Mouse (Mus musculus) skeletal muscle tissue, adult 2 months (tissue): ENCODE results near the gene St8sia2.
"Not testable (repeated sequence)": the region's sequence is repeated elsewhere in the genome, so short reads cannot be mapped to it uniquely, and the experiment has no call there.

Experiments
- DNase-seq: peaks from one replicate; pipeline ENCODE4 v3.0.0-alpha.2; 2012; ENCODE audit warnings: low read depth, low spot score

St8sia2 gene

DNA sequence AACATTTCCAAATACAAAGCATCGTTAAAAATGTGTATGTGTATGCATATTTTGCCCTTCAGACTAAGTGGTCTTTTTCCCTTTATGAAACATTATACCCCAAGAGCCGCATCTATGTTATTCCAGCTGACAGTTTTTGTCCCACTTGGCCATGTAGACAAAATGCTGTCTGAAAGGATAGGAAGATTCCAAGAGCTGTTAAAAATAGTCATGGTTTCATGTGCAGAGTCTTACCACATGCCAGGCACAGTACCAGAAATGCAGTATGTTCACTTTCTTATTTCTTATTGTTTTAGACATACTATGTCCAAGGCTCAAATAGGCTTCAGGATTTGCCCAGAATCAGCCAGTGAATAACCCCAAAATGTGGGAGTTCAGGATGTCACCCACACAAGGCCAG is 24.1 kb downstream of the St8sia2 start:
- no peak for DNase-seq

DNA sequence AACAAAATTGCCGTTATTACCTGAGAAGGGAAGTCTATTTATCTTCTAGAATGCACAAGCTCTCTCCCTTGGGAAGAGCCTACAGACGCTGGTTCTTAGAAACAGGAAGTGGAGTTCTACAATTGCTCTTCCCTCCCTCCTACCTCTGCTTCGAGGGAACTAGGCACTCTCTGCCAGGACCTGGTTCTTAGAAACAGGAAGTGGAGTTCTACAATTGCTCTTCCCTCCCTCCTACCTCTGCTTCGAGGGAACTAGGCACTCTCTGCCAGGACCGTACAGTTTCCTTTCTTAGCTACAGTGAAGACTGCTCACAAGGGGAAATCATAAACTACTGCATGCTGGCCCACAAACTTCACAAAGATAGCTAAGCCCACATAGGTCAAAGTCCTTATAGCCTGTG is 41.3 kb downstream of the St8sia2 start:
- DNase-seq = not testable (repeated sequence)

DNA sequence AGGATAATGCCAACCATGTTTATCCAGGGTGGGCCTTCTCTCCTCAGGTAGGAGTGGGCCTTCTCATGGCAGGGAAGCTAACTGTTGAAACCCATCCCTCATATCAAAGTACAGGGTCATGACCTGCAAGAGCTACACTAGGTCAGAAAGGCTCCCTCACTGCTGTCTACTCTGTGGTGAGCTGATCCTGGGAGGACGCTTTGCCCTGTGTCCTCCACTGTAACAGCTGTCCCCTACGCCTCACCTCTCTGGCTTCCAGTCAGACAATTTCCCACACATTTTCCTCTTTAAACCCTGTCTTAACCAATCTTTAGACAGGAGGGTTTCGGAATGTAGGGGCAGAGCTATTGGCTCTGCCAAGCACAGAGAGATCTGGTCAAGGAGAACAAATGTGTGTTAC is 48.3 kb downstream of the St8sia2 start:
- DNase-seq = no peak

DNA sequence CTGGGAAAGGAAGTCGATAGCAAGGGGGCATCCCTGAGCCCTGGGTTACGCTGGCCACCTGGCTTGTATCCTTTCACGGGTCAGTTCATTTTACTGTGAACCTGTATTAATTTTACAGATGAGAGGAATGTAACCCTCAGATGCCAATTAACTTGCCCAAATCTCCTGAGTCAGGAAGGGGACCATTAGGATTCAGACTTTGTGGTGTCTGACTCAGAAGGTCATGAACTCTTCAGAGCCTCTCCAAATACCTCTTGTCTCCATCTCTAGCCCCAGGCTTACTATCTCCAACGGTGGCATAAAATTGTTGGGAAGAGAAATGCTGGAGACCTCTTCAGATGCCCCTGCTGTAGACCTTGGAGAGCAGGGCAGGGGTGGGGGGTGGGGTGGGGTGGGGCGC is 51.1 kb downstream of the St8sia2 start:
- no peak for DNase-seq

DNA sequence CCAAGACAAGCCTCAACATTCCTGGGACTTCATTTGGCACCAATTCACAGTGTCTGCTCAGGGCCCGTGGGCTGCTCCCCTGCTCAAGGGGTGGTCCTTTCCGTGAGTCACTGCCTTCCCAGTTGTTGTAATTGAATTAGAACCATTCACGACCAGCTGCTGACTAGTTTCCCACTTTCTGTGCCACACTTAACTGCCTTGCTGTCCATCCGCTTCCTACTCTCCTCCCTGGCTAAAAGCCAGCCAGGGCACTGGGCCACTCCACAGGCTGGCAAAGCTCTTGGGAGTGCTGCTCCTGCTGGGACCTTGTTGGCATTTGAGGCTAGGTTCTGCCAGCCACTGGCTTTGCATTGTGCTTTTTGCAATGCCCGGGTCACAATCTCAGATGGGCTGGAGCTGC is 59.0 kb downstream of the St8sia2 start:
- peak; percentile 25 for DNase-seq

DNA sequence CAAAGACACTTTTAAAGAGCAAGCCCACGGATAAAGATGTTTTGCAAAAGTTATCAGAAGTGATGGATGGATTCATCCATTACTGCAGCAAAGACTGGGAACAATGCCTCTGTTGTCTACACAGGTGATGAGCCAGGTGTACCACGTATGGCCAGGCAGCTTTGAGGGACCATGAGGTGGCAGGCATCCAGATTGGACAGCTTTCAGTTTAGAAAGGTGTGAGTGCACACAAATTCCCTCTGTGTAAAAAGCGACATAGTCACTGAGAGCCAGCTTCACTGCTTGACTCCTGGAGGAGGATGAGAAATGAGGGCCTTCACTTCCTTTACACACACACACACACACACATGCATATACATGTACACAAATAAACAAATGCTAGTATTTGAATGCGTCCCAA is 60.4 kb downstream of the St8sia2 start:
- no peak for DNase-seq

DNA sequence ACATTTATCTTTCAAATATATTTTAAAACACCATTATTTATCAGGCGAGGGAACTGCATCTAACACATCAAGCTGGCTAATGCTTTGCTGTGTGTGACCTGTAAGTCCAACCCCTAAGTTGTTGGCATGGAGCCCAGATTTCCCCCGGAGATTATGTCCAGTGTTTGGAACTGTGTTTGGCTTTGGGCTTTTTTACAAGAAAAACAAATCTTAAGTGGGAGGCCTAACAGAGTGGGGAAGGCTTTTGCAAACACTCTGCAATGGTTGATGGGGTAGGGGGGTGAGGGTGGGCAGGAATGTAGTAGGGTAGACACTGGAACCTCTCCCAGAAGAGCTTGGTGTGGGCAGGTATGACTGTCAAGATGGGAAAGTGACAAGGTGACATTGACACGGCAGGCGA is 71.8 kb downstream of the St8sia2 start:
- DNase-seq = peak; percentile 28

DNA sequence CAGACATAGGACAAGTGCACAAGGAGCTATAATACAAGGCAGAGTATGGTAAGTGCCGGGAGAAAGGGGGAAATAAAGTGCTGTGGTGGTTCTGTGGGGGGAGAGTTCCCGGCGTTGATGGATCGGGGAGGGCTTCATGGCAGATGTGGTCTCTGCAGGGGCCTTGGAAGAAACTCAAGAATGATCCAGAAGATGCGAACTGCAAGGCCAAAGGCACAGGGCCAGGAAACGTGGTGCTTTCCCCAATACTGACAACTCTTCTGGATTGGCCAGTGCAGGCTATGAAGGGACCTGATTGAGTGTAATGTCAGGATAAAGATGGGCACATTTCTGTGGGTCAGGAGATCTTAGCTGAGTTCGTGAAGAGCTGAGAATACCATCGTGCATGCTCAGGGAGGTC is 74.3 kb downstream of the St8sia2 start:
- no peak for DNase-seq

DNA sequence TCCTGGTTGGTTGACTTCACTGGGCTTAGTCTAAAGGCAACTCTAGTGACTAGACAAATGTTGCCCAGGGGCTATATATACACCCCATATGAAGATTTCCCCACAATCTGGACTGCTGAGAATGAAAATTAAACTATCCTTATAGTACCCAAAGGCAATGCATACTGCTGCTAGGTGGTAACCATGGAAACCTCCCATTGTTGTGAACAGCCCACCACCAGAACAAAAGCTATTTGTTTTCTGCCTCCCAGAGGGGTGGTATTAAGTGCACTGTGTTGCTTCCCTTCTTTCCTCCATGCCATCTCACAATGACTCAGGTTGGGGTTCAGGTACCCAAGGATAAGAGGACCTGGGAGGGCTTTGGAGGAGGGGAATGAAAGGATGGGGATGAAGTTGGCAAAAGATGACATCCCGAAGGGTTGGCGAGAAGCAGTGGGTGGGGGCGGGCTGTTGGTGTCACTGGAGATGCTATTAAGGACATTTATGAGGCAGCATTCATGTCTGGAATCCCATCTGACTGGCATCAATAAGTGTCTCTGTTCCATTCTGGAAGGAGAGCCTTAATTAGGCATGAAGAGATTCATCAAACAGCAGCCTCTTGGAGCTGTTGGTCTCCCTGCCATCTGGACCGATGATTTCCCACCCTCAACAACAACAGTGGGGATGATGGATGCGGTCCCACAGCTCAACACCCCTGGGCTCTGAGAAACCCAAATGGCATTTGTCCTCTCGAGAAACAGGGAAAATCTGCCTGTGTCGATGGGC is 75.3 kb downstream of the St8sia2 start:
- DNase-seq = no peak

DNA sequence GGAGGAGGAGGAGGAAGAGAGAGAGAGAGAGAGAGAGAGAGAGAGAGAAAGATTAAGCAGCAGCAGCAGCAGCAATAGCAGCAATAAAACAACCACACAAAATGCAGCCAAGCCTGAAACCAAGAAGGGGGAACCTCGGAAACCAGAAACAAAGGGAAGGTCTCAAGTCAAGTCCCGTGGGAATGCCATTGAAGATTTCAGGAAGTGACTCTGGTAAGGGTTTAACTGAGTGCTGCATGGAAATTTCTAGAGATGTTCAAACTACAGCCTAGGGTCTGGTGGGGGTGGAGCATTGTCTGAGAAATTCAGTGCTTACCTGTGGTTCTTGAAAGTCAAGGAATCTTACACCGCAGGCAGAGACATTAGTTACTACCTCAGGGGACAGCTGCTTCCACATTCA is 77.4 kb downstream of the St8sia2 start:
- DNase-seq = no peak

DNA sequence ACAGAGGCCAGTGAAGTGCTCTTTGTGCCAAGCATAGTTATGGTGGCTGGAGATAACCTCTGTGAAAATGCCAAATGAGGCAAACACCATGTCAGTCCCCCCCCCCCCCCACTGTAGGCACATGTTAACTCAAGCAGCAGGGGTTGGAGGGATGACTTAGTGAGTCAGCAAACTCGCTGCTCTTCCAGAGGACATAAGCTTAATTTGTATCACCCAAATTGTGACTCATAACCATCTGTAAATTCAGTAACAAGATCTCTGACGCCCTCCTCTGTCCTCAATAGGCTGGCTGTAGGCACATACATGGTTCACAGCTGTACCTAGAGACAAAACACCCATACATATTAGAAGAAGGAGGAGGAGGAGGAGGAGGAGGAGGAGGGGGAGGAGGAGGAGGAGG is 77.8 kb downstream of the St8sia2 start:
- no peak for DNase-seq

DNA sequence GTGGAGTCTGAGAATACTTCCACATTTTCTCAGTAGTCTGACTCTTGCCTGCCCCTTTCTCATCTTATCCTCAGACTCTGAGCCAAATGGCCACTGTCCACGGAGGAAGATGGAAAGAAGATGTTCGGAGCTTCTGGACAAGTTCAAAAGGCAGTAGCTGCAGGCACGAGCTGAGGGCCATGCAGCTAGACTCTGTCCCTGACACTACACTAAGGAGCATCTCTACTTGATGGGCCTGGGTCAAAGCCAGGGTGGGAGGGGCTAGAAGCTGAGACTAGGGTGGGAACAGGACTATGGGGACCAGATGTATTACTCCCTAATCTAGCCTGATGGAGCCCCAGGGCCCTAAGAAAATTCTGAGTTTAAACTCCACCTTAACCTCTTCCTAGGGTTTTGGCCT is 80.5 kb downstream of the St8sia2 start:
- DNase-seq = no peak

DNA sequence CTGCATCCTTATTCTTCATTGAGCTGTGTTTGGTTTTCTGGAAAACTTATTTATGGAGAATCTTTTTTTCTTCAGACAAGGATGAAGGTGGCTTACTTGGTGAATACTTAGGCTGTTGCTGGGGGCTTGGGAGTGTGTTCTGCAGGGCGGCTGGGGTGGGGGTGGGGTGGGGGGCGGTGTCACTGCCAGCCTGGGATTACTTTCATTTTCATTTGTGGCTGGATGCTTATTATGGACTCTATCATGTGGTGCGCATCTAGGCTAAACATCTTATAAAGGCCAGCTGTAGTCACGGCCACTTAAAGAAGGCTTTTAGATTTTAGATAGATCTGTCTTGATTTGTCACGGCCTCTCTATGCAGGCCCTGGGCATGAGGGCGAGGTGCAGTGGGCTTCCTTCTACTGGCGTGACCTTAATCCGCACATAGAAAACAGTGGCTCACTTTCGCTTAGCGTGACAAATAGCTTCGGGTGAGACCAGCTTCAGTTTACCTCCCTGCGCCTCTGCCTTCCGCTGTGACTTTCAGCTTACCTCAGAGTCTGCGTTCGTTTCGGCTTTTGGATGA is 92.5 kb downstream of the St8sia2 start:
- DNase-seq = no peak

DNA sequence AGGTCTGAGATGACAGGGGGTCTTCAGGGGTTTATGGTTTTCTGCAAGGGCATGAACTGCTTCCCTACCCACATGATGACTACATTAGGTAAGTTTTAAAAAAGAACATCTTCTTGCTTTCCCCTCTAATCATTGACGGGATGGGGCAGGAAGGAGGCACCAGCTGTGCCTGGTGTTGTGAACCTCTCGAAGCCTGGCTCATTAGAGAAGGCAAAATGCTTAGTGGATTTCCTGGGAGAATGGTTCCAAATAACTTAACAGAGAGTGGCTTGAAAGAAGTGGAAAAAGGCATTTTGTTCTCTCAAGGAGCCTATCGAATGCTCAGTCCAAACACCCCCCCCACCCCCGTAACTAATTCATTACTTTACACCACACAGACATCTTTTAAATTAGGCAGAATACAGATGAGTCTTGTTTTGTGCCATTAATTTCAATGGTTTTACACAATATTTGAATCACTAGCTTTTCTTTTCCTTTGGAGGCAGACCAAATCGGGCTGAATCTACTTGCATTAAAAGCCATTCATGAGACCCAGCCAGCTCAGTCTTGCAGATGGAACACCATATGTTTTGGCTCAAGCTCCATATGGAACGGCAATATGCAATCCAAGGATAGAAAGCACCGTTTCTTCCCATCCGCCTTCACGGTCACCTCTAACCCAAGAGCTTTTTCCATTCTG is 95.7 kb downstream of the St8sia2 start:
- no peak for DNase-seq

DNA sequence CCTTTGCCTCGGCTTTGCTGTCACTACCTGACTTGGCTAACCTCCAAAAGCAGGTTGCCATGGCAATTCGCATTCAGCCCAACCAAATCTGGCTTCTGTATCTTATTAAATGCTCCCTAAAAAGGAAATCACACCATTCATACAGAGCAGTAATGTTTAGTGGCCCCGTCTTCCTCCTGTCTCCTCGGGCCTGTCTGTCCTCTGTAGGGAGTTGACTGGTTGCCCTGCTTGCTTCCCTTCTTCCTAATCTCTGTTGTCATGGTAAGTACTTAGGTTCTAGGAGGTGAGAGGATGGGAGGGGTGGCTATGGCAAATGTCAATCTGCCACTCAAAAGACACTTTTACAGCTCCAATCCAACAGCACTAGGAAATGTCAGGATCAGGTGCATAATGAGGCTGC is 101.6 kb downstream of the St8sia2 start:
- no peak for DNase-seq

DNA sequence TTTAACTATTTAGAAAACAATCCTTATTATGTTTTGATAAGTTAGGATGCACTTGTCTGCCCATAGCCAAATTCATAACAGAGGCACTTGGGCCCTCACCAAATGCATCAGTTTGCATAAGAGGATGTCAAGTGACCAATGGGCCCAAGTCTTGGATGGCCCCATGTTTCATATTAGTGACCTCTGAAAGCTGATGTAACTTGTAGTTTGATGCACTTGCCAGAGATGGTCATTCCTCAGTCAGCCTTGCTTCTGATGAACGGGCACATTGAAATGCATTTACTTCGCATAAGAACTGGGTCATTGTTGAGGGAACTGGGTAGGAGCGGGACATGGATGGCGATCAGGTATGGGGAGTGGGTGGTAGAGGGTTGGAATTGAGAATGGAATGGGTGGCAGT is 102.6 kb downstream of the St8sia2 start:
- DNase-seq = no peak

DNA sequence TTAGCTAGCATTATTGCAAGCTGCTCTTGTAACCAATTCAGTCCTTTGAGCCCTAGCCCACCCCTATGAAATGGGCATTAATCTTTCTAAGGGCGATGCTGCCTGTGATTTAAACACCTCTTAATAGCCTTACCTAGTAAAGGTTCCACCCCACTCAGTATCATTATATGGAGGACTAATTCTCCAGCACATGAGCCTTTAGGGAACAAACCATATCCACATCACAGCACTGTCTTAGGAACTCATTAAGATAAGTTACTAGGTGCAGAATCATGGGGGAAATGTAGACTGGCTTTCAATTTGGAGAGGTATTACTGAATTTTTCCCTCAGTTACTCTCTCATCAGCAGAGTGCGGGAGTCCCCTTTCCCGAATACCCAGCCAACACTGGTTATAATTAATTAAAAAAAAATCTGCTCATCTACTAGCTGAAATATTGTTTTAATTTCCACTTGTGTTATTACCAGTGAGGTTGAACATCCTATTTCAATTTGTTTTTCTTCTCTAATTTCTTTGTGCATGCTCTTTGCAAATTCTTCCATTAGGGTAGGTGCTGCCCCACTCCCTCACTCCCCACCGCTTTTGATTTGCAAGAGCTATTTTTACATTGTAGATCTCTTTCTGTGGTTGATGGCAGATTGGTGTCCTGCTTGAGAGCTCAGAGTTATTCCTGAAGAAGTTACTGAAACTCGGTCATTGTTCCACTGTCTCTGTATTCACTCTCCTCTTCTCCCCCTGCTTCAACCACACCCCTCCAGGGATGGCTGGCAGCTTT is 103.9 kb downstream of the St8sia2 start:
- DNase-seq = no peak

DNA sequence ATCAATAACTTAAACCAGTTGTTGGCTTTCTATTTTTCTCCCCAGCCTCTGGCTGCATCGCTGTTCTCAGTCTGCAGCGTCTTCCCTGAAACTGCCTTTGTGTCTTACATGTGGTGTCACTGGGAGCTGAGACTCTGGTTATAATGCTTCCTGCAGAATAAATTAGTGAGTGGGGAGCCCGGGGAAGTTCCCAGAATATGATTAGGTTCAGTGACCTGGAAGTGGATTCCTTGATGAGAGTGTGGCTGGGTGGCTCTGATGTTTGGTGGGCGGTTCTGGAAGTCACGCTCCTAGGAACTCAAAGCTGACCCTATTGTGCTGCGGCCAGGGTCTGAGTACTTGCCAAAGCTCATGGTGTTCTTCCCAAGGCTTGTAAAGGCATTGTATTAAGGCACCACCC is 119.0 kb downstream of the St8sia2 start:
- no peak for DNase-seq

DNA sequence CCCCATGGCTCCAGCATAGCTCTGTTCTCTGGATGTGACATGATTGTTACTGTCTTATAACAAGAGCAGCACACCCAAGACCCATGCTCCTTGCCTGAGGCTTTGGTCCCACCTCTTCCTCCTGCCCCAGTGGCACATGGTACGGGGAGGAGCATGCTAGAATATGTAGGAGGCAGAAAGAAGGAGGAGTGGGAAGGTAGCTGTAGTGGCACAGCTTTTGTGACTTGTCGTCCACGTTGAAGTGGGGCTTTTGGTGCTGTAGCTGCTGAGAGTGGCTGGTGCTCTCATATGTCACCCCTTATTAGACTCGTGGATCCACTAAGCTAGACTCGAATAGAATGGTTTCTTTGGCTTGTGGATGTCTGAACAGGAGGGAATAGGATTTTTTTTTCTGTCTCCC is 121.7 kb downstream of the St8sia2 start:
- no peak for DNase-seq

DNA sequence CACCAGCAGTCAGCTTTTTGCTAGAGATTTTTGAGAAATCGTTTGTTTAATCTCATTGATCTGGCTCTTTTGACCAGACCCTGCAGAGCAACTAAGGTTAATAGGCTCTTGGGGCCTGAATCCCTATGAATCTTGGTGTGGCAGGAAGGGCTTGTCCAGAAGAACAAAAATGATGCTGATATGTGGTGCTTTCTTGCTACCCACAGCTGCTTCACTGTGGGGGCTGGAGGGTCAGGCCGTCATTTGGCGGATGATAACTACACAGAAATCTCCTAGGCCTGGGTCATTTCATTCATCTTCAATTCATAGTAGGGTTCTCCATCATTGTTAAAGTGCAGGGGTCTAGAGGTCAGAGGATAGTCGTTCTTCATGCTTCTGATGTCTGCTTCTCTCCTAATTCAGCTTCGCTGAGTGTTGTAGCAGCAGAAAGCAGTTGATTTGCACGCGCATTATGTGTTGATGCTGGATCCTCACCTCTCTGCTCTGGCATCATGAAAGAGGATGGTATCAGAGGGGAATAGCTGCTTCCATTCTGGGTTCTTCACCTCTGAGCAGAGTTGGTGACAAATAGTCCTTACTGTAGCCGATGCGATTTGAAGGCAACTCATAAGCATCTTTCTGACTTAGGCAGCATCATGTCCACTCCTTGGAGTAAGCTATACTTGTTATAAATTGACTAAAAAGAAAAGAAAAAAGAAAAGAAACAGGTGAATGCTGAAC is 122.4 kb downstream of the St8sia2 start:
- no peak for DNase-seq

DNA sequence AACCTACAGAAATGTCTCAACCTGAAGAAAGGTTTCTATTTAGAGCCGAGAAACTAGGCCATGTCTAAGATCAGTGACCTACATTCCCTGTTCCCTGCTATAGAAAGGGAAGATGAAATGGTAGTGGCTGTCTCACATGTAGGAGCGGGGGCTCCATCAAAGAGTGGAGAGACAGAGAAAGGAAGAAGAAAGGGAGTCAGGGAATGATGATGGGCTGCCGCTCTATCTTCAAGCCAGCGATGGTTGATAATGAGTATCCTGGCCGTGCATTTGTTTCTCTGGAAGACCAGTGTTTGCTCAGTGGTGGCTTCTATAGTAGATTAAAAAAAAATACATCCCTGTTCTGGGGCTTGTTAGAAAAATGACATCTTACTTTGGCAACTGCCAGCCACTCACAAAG is 123.0 kb downstream of the St8sia2 start:
- DNase-seq = no peak
